Mouse (Mus musculus) hindlimb bud, embryonic 11.5 days (tissue): ENCODE data around the gene Ulk1.
"Not testable (repeated sequence)": the region's sequence is repeated elsewhere in the genome, so short reads cannot be mapped to it uniquely, and the experiment has no call there.

Source experiments
- DNase-seq: peaks from one replicate; pipeline ENCODE4 v3.0.0-alpha.2; 2012; ENCODE audit warnings: low read depth, low spot score; ENCODE audit errors: extremely low spot score

Gene Ulk1

GRCm38 (mm10) chr5:110809667-110810325 lies at the start of gene Ulk1:
Gene Ulk1, minus strand, starts transcription at chr5:110810097.
- peak; percentile 92 for DNase-seq

DNA sequence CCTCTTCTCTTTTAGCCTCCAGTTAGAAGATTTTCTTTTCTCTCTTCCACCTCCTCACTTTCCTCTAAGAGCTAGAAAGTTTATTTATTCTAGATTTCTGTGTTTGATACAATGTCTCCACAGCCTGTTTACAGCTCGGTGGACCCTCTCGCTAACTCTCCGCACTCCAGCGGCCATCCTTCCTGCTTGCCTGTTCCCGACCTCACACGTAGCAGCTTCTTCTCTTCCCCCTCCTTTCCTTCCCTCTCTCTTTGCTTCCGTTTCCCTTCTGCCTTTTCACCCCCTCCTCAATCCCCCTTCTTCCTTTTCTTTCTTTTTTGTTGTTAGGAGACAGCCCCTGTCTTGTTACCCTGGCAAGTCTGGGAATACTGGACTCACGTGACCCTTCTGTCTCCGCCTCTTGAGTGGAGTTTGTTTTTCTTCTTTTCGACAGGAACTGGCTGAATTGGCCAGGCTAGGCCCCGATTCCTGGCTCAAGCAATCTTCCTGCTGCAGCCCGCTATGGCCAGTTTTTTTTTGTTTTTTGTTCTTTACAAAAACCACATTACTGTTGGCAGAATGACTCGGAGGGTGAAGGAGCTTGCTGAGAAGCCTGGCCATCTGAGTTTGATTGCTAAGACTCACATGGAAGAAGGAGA lies 49.2 kb upstream of the Ulk1 start:
- no peak for DNase-seq

DNA sequence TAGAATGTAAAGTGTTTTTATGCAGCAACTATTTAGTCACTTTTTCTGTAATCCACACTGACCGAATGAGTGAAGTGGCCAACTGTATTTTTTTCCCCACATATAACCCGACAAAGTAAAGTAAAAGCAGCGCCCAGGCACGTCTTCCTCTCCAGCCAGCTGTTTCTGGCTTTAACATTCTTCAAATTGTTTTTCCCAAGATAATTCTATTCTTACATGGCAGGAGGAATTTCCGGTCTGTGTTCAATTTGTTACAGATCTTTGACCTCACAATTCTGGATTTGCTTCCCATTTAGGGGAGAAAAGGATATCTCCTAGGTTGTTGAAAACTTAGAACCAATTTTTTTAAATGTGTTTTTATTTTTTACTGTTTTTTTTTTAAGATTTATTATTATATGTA lies 47.2 kb upstream of the Ulk1 start:
- no peak for DNase-seq

GRCm38 (mm10) chr5:110852990-110853389 lies 43.1 kb upstream of the Ulk1 start:
- no peak for DNase-seq

DNA sequence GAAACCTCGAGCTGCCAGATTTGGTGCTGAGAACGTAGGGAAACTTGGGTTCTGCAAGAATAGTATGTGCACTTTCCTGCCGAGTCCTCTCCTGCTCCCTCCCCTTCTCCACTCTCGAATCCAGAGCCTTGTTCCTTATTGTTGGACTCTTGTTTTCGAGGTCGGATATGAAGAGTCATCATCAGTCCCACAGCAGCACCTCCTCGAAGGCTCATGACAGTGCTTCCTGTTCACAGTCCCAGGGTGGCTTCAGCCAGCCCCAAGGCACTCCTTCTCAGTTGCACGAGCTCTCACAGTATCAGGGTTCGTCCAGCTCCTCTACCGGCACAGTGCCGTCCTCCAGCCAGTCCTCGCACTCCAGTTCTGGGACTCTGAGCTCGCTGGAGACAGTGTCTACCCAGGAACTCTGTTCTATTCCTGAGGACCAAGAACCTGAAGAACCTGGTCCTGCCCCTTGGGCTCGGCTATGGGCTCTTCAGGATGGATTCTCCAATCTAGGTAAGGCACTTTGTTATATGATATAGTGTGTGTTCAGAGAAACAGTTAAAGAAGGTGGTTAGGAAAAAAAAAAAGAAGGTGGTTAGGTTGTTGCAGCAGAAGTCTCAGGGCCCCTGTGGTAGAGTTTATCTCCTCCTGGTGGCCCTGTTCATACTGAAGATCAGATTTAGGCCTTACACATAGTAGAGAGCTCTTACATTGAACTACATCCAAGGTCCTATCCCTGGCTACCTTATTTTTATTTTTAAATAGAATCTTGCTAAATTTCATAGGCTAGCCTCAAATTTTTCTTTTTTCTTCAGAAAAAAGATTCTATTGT lies 31.4 kb upstream of the Ulk1 start:
- DNase-seq: no peak

GRCm38 (mm10) chr5:110840465-110840864 lies 30.6 kb upstream of the Ulk1 start:
- DNase-seq: no peak

GRCm38 (mm10) chr5:110839678-110840365 lies 29.9 kb upstream of the Ulk1 start, which contains the start of the genes Hscb and Chek2:
Gene Hscb, minus strand, starts transcription at chr5:110839777.
Gene Chek2, plus strand, starts transcription at chr5:110839979.
- DNase-seq: peak; percentile 97

GRCm38 (mm10) chr5:110839038-110839677 lies 29.3 kb upstream of the Ulk1 start:
- no peak for DNase-seq

DNA sequence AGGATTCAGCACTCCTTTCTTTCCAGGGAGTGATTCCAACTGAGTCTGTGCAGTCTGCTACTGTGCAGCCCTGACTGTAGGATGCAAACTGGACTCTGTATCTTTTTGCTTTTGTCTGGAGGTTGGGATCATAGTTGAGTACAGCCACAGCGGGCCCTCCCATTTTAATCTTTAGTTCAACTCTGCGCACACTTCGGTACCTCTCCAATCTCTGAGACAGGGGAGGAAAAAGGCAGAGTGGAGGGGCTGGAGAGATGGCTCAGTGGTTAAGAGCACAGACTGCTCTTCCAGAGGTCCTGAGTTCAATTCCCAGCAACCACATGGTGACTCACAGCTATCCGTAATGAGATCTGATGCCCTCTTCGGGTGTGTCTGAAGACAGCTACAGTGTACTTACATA lies 28.1 kb upstream of the Ulk1 start:
- not testable (repeated sequence) for DNase-seq

GRCm38 (mm10) chr5:110835959-110836358 lies 26.1 kb upstream of the Ulk1 start:
- DNase-seq: no peak

DNA sequence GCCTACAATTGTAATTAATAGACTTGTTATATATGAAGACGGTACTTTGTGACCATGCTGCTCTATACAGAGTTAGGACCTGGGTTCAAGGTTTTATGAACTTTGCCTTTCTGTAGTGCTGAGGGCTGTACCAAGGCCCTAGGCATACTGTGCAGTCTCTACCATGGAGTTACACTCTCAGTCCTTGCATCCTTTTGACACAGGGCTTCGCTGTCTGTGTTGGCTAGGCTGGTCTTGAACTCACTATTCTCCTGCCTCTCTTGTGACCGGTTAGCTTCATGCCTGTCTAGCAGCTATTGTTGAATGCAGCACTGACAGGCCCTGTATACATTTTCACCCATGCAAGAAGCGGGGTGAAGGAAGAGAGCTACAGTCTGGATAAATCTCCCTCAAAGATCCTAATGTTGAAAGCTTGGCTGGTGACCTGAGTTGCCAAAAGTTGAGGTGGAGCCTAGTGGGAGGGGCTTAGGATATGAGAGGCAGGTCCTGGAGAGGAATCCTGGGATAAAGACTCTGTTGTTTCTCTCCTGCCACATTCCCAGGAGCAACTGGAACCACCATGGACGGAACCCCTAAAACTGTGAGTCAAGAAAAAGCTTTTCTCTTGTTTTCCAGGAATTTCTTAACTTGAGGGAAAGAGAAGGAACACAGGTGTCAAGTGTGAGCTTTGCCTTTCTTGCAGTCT lies 21.3 kb upstream of the Ulk1 start:
- DNase-seq: no peak

DNA sequence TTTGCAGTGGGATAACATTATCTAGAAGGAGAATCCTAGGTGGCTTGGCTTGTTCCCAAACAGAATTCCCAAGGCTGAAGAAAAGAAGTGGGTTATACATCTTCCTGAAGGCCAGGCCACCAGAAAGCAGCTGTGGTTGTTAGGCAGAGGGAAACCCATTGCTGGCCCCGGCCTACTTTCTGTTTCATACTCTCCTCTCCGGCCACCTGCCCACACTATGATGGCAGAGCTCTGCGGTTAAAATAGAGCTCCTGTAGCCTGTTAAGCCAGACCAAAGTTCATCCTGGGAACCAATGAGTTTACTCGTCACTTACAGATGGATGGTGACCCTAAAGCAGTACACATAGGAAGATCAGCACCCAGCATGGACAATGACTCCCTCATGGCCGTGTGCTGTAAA lies 17.7 kb upstream of the Ulk1 start:
- no peak for DNase-seq

GRCm38 (mm10) chr5:110826781-110827495 lies 17.0 kb upstream of the Ulk1 start:
- no peak for DNase-seq

GRCm38 (mm10) chr5:110824421-110824820 lies 14.5 kb upstream of the Ulk1 start:
- DNase-seq: no peak

DNA sequence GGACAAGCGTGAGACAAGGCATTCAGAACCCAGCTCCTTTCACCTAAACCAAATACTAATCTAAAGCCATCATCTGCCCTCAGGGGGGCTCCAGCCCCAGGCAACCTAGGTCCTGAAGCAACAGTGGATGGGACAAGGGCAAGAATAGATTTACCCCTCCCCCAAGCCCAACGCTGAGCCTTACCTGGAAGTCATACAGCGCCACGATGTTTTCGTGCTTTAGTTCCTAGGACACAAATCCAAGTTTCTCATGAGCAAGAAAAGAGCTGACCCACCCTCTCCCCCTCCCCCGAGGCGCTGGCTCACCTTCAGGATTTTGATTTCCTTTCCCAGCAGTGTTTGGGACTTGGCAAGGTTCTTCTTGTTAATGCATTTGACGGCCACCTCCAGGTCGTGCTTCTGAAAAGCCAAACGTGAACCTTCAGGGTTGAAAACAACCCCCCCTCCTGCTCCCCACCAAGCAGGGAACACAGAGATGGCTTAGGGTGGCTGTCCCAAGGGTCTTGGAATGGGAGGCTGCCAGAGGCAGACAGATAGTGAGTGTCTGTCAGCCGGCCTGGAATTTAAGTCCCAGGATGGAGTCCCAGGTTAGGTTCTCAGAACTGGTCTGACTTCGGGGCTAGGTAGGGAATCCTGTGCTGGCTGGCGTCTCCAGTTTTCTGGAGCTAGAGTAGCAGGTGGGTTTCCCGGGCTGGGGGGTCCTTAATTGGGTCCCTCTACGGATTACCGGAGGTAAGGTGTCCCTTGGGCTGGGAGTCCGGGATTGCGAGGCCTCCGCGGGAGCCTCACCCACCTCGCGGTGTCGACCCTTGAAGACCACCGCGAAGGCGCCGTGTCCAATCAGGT lies 853 bp downstream of the Ulk1 start:
- no peak for DNase-seq

GRCm38 (mm10) chr5:110808061-110808631 lies 1.8 kb downstream of the Ulk1 start:
- no peak for DNase-seq

- no peak for DNase-seq
These were observed 2.4 kb downstream of the Ulk1 start for GRCm38 (mm10) chr5:110807453-110807852.

DNA sequence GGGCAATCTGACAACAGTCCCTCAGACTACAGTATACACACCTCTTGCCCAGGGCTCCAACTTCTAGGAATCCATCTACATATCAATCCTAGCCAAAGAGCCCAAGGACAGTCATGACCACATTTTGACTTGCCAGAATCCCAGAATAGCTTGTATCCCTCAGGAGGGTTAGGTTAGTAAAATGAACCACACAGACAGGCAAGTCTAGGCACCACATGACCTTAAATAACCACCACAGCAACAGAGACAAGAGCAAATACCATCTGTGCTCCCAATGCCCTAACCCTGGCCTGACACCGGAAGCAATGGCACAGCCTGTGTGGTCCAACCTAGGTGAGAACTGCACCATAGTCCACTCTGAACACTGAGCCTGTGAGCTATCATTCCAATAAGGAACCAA lies 3.2 kb downstream of the Ulk1 start:
- no peak for DNase-seq
